Mouse (Mus musculus) intestine, embryonic 14.5 days (tissue): ENCODE data around the gene Gng12. TPM values are rescaled to one million over a fixed set of nuclear protein-coding genes. Genes with fewer than 3 reads are reported as not detected.
"Not testable (repeated sequence)": the region's sequence is repeated elsewhere in the genome, so short reads cannot be mapped to it uniquely, and the experiment has no call there.

ENCODE experiments used
- ATAC-seq: fragments of 200-750 bp; cut with Nextera tagmentation; replicated peaks from 2 replicates; pipeline ENCODE4 v1.8.0; 2017; ENCODE audit warnings: low read depth, moderate number of reproducible peaks, moderate TSS enrichment, moderate library complexity; ENCODE audit not compliant: low FRiP score, low TSS enrichment
- DNase-seq: peaks from one replicate; pipeline ENCODE4 v3.0.0-alpha.2; 2018; ENCODE audit warnings: low spot score
- H3K27ac ChIP-seq: fragments of 300-500 bp; sonication (generic); 2 replicates; pipeline ENCODE4 v1.5.1; 2014; ENCODE audit warnings: low read depth, mild to moderate bottlenecking, control low read depth
- H3K27me3 ChIP-seq: fragments of 300-500 bp; sonication (generic); replicated peaks from 2 replicates; pipeline ENCODE4 v1.6.1; 2014; ENCODE audit warnings: low read length, control low read depth; ENCODE audit not compliant: control insufficient read depth, insufficient read depth
- H3K36me3 ChIP-seq: fragments of 300-500 bp; sonication (generic); 2 replicates; pipeline ENCODE4 v1.6.1; 2014; ENCODE audit warnings: low read length, control low read depth; ENCODE audit not compliant: control insufficient read depth, insufficient read depth
- H3K4me1 ChIP-seq: fragments of 300-500 bp; sonication (generic); replicated peaks from 2 replicates; pipeline ENCODE4 v1.6.1; 2014; ENCODE audit warnings: low read length, control low read depth, mixed read lengths; ENCODE audit not compliant: control insufficient read depth, insufficient read depth
- H3K4me2 ChIP-seq: fragments of 300-500 bp; sonication (generic); 2 replicates; pipeline ENCODE4 v1.6.1; 2014; ENCODE audit warnings: low read length
- H3K4me3 ChIP-seq: fragments of 300-500 bp; sonication (generic); 2 replicates; pipeline ENCODE4 v1.5.1; 2014; ENCODE audit warnings: low read depth, low read length, control low read depth, mixed read lengths
- H3K9ac ChIP-seq: fragments of 300-500 bp; sonication (generic); 2 replicates; pipeline ENCODE4 v1.6.1; 2014; ENCODE audit warnings: mild to moderate bottlenecking, low read length
- H3K9me3 ChIP-seq: fragments of 300-500 bp; sonication (generic); 2 replicates; pipeline ENCODE4 v1.6.1; 2016; ENCODE audit warnings: low read length, control low read depth; ENCODE audit not compliant: control insufficient read depth
- WGBS: fragments of 180-500 bp; shearing (Covaris S2); extraction: QIAGEN DNeasy Blood & Tissue Kit; methylation state at CpG from one replicate; pipeline ENCODE4 v1.1.7; 2014; 5-methylcytosine and 5-hydroxymethylcytosine counted together
- polyA plus RNA-seq: library from polyadenylated mRNA; unstranded; fragments of >200 nt; fragmentation: Nextera tagmentation; extraction: Ambion mirVana; gene quantifications from 2 replicates; pipeline ENCODE4 v1.2.1, GENCODE M21; 2014

The Gng12 gene
- polyA plus RNA-seq, 1 experiment from 2014 or later = 140 TPM

- 64% methylated on average over 6 of the region's 6 CpGs for WGBS
- no peak overlapping the region for H3K9ac ChIP-seq
- no peak overlapping the region for H3K4me3 ChIP-seq
- no peaks in the 10 kb centered on the region for H3K27me3 ChIP-seq
- H3K27ac ChIP-seq = no peak overlapping the region
- peaks cover 20% of the 10 kb centered on the region for H3K4me1 ChIP-seq
- peaks cover 10% of the 10 kb centered on the region; the same call in 1 of the 2 replicates for H3K36me3 ChIP-seq
- ATAC-seq = no peak
- no peak for DNase-seq
- no peaks in the 10 kb centered on the region for H3K9me3 ChIP-seq
- H3K4me2 ChIP-seq = no peak overlapping the region
These were observed 117.2 kb downstream of the Gng12 start for GRCm38 (mm10) chr6:67013293-67013948.

- H3K36me3 ChIP-seq = peaks cover 10% of the 10 kb centered on the region; the same call in 1 of the 2 replicates
- H3K4me2 ChIP-seq = no peak overlapping the region
- H3K9ac ChIP-seq = no peak overlapping the region
- no peak for DNase-seq
- 87% methylated on average over 9 of the region's 9 CpGs for WGBS
- peaks cover 20% of the 10 kb centered on the region for H3K4me1 ChIP-seq
- no peak overlapping the region for H3K27ac ChIP-seq
- H3K4me3 ChIP-seq = no peak overlapping the region
- no peaks in the 10 kb centered on the region for H3K27me3 ChIP-seq
- no peak for ATAC-seq
- H3K9me3 ChIP-seq = no peaks in the 10 kb centered on the region
These were observed 117.9 kb downstream of the Gng12 start for GRCm38 (mm10) chr6:67013949-67014678.

- no peaks in the 10 kb centered on the region for H3K9me3 ChIP-seq
- H3K4me2 ChIP-seq = no peak overlapping the region
- no peak overlapping the region for H3K27ac ChIP-seq
- no peak for ATAC-seq
- no peak for DNase-seq
- no peak overlapping the region for H3K9ac ChIP-seq
- H3K4me1 ChIP-seq = peaks cover 20% of the 10 kb centered on the region
- H3K27me3 ChIP-seq = no peaks in the 10 kb centered on the region
- H3K36me3 ChIP-seq = peaks cover 10% of the 10 kb centered on the region; the same call in 1 of the 2 replicates
- WGBS = 87% methylated on average over 1 of the region's 1 CpGs
- H3K4me3 ChIP-seq = no peak overlapping the region
These were observed 118.5 kb downstream of the Gng12 start for GRCm38 (mm10) chr6:67014679-67015075.

GRCm38 (mm10) chr6:67015739-67016519 is 119.7 kb downstream of the Gng12 start:
- ATAC-seq (0 out of 2 replicates have a peak, but pooled peaks have one; percentile 18), DNase-seq (no peak)
- no peak overlapping the region for H3K4me2 ChIP-seq
- H3K9me3 ChIP-seq = no peaks in the 10 kb centered on the region
- peaks cover 10% of the 10 kb centered on the region; the same call in 1 of the 2 replicates for H3K36me3 ChIP-seq
- no peak overlapping the region for H3K4me3 ChIP-seq
- WGBS = 37% methylated on average over 8 of the region's 8 CpGs
- H3K27me3 ChIP-seq = no peaks in the 10 kb centered on the region
- H3K4me1 ChIP-seq = peaks cover 20% of the 10 kb centered on the region
- H3K27ac ChIP-seq = no peak overlapping the region; the same call in 1 of the 2 replicates
- no peak overlapping the region for H3K9ac ChIP-seq

GRCm38 (mm10) chr6:67016520-67017111 is 120.4 kb downstream of the Gng12 start:
- Histone ChIP-seq H3K9ac (no peak overlapping the region), H3K4me3 (no peak overlapping the region), H3K36me3 (peaks cover 10% of the 10 kb centered on the region; the same call in 1 of the 2 replicates), H3K4me1 (peaks cover 20% of the 10 kb centered on the region), H3K27ac (no peak overlapping the region), H3K4me2 (no peak overlapping the region), H3K9me3 (no peaks in the 10 kb centered on the region), H3K27me3 (no peaks in the 10 kb centered on the region)
- DNase-seq (no peak), ATAC-seq (no peak; the same call in 1 of the 2 replicates)
- 53% methylated on average over 7 of the region's 7 CpGs for WGBS

- H3K4me1 ChIP-seq = peaks cover 20% of the 10 kb centered on the region
- H3K9me3 ChIP-seq = no peaks in the 10 kb centered on the region
- no peak overlapping the region for H3K4me3 ChIP-seq
- peaks cover 10% of the 10 kb centered on the region; the same call in 1 of the 2 replicates for H3K36me3 ChIP-seq
- WGBS = 73% methylated on average over 4 of the region's 4 CpGs
- no peak overlapping the region for H3K27ac ChIP-seq
- H3K9ac ChIP-seq = no peak overlapping the region
- H3K27me3 ChIP-seq = no peaks in the 10 kb centered on the region
- H3K4me2 ChIP-seq = no peak overlapping the region
- no peak for ATAC-seq
- no peak for DNase-seq
These were observed 122.2 kb downstream of the Gng12 start for GRCm38 (mm10) chr6:67018365-67018764.

GRCm38 (mm10) chr6:67019001-67019400 is 122.8 kb downstream of the Gng12 start:
- not testable (repeated sequence) for H3K36me3 ChIP-seq, H3K4me3 ChIP-seq, H3K4me2 ChIP-seq, H3K9me3 ChIP-seq, H3K27ac ChIP-seq, H3K9ac ChIP-seq, DNase-seq, ATAC-seq, H3K27me3 ChIP-seq
- WGBS = 75% methylated on average over 7 of the region's 7 CpGs
- H3K4me1 ChIP-seq = peaks cover 16% of the 10 kb centered on the region

GRCm38 (mm10) chr6:67021308-67021707 is 125.1 kb downstream of the Gng12 start:
- WGBS = 85% methylated on average over 5 of the region's 5 CpGs
- Histone ChIP-seq H3K9ac (no peak overlapping the region), H3K4me1 (peaks cover 6% of the 10 kb centered on the region), H3K27ac (no peak overlapping the region), H3K27me3 (no peaks in the 10 kb centered on the region), H3K9me3 (no peaks in the 10 kb centered on the region), H3K4me3 (no peak overlapping the region), H3K4me2 (no peak overlapping the region), H3K36me3 (peaks cover 10% of the 10 kb centered on the region; the same call in 1 of the 2 replicates)
- DNase-seq (no peak), ATAC-seq (no peak)
